Mouse (Mus musculus): ENCODE measurements at regions not wholly inside any gene's neighbourhood (a gene's known extent, or its start where the extent isn't known, plus 50 kb on each side); places are given as distances from the start of the nearest gene placed in this dataset.

- DNase-seq (ENCODE audit: low spot score in 2 of 2): no peak
These were observed 135.3 kb upstream of the Gm37988 start for GRCm38 (mm10) chr1:4672344-4672743.

GRCm38 (mm10) chr1:4687605-4688004, 120.1 kb upstream of the Gm37988 start:
- no peak for DNase-seq (ENCODE audit: low spot score in 2 of 2)

GRCm38 (mm10) chr1:4689096-4689495, 118.6 kb upstream of the Gm37988 start:
- no peak for DNase-seq (ENCODE audit: low spot score in 2 of 2)

GRCm38 (mm10) chr1:4703316-4703715, 104.4 kb upstream of the Gm37988 start:
- peak in 1 of 2 experiments; percentile 18 for DNase-seq (ENCODE audit: low spot score in 2 of 2)

- no peak for DNase-seq (ENCODE audit: low spot score in 2 of 2)
These were observed 101.5 kb upstream of the Gm37988 start for GRCm38 (mm10) chr1:4706171-4706570.

- DNase-seq (ENCODE audit: low spot score in 2 of 2): no peak
These were observed 85.3 kb upstream of the Gm37988 start for GRCm38 (mm10) chr1:4722333-4722931.
